Mouse (Mus musculus) forebrain, embryonic 16.5 days (tissue): ENCODE results near the gene Kera. TPM values are rescaled to one million over a fixed set of nuclear protein-coding genes. Genes with fewer than 3 reads are reported as not detected.
A peak's percentile ranks its signal among the peaks of the same experiment; 100 is the strongest.

Experiments
- ATAC-seq: fragments of 200-750 bp; cut with Nextera tagmentation; 2 replicates; pipeline ENCODE4 v1.8.0; 2017; ENCODE audit warnings: mild to moderate bottlenecking, moderate library complexity
- H3K27ac ChIP-seq: fragments of 300-500 bp; sonication (generic); 2 replicates; pipeline ENCODE4 v1.5.1; 2014; ENCODE audit warnings: low read length, control low read depth
- H3K27me3 ChIP-seq: fragments of 300-500 bp; sonication (generic); replicated peaks from 2 replicates; pipeline ENCODE4 v1.6.1; 2014; ENCODE audit warnings: low read length; ENCODE audit not compliant: control insufficient read depth, insufficient read depth
- H3K36me3 ChIP-seq: fragments of 300-500 bp; sonication (generic); 2 replicates; pipeline ENCODE4 v1.6.1; 2014; ENCODE audit not compliant: control insufficient read depth, insufficient read depth
- H3K4me1 ChIP-seq: fragments of 300-500 bp; sonication (generic); replicated peaks from 2 replicates; pipeline ENCODE4 v1.6.1; 2014; ENCODE audit warnings: low read length; ENCODE audit not compliant: control insufficient read depth, insufficient read depth
- H3K4me2 ChIP-seq: fragments of 300-500 bp; sonication (generic); 2 replicates; pipeline ENCODE4 v1.6.1; 2014; ENCODE audit warnings: mild to moderate bottlenecking, low read length, control low read depth
- H3K4me3 ChIP-seq: fragments of 300-500 bp; sonication (generic); replicated peaks from 2 replicates; pipeline ENCODE4 v1.5.1; 2014; ENCODE audit warnings: mild to moderate bottlenecking, low read length, control low read depth
- H3K9ac ChIP-seq: fragments of 300-500 bp; sonication (generic); replicated peaks from 2 replicates; pipeline ENCODE4 v1.6.1; 2014; ENCODE audit warnings: low read depth, low read length, control low read depth
- H3K9me3 ChIP-seq: fragments of 300-500 bp; sonication (generic); 2 replicates; pipeline ENCODE4 v1.6.1; 2016; ENCODE audit warnings: low read length; ENCODE audit not compliant: control insufficient read depth
- WGBS: fragments of 180-500 bp; shearing (Covaris S2); extraction: QIAGEN DNeasy Blood & Tissue Kit; methylation state at CpG from one replicate; pipeline ENCODE4 v1.1.7; 2014; 5-methylcytosine and 5-hydroxymethylcytosine counted together
- polyA plus RNA-seq: library from polyadenylated mRNA; unstranded; fragments of >200 nt; fragmentation: Nextera tagmentation; extraction: Ambion mirVana; gene quantifications from 2 replicates; pipeline ENCODE4 v1.2.1, GENCODE M21; 2015

The Kera gene
- 0.14 TPM in 1 of 2 replicates, not detected in the other for polyA plus RNA-seq

GRCm38 (mm10) chr10:97606579-97606978, at the start of gene Kera:
Gene Kera, plus strand, starts transcription at chr10:97606879.
- 74% methylated on average over 2 of the region's 2 CpGs for WGBS

DNA sequence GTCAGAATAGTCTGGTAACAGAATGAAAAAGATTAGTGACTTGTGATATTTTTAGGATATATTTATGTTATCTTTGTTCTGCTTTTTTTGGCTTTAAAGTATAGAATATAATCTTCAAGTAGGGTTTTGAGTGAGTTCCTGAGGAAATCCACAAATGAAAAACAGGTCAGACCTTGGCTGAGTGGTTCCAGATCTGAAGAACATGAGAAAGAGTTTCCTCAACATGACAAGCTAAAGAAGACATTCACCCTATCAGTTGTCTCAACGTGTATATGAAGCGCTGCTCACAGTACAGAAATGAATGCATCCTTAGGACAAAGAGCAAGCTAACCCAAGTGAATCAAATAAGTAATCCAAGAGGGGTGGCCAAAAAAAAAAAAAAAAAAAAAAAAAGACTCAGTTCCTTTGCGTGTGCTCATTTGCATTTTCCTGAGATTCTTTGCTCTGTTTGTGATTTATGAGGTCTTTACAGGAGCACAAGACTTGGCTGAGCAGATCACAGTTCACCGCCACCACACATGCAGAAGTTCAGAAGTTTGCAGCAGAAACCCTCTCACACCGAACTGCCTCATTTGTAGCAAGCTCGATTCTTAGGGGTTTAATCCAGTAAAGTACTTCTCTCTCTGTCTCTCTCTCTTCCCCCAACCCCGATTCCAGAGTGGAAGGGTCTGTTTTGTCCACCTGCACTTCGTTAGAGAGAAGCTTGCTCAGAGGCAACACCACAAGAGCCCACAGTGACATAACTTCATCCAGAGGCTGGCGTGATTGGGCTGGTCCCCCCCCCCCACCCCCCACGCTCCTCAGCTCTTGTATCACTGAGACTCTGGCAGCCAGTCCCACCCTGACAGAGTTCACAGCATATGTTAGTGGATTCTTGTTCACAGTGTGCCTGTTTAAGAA, 41.5 kb upstream of the Kera start, which contains the start of gene Lum:
Lum (plus strand) TSS at position 172 of the 900 bp plus-strand sequence.
- no peak within 1 kb of the TSS for H3K27ac ChIP-seq
- ATAC-seq, result peak; percentile 72
- peaks cover 3% of the 10 kb centered on the region for H3K4me1 ChIP-seq
- no peak within 1 kb of the TSS for H3K9ac ChIP-seq
- no peaks in the 10 kb centered on the region for H3K9me3 ChIP-seq
- H3K36me3 ChIP-seq, result no peaks in the 10 kb centered on the region
- H3K4me3 ChIP-seq, result no peak within 1 kb of the TSS
- 36% methylated on average over 10 of the region's 10 CpGs for WGBS
- no peaks in the 10 kb centered on the region for H3K27me3 ChIP-seq
- H3K4me2 ChIP-seq, result no peak within 1 kb of the TSS

More at GRCm38 (mm10) chr10:97606579-97606978, at the start of gene Kera:
- no peak for ATAC-seq
- H3K9me3 ChIP-seq, result no peaks in the 10 kb centered on the region
- H3K27ac ChIP-seq, result no peak within 1 kb of the TSS
- H3K4me2 ChIP-seq, result no peak within 1 kb of the TSS
- no peaks in the 10 kb centered on the region for H3K36me3 ChIP-seq
- no peak within 1 kb of the TSS for H3K9ac ChIP-seq
- H3K4me1 ChIP-seq, result no peaks in the 10 kb centered on the region
- no peaks in the 10 kb centered on the region for H3K27me3 ChIP-seq
- no peak within 1 kb of the TSS for H3K4me3 ChIP-seq

DNA sequence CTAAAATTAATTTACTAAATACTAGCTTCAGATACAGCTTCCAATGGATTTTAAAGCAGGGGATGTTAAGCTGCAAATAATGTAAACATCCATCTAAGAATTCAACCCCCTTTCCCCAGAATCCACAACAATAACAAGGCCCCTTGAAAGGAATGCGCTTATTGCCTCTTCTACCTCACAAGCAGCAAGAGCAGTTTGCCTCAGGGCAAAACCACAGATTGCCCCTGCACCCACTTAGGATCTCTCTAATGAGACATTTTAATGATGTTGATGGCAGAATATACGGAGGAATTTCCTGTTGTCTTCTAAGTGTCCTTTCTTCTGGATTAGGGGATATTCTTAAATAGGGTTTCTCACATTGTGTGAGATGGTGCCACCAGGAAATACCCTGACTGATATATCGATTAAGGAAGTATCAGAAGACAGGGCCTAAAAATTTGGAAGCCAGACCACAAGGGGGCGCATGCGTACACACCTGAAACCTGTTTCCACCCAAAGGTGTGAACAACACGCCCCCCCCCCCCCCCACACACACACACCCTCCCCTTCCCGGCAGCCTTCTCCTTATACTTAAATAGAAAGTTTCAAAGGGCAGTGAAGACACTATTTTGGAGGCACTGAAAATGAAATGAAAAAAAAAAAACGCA, 39.1 kb upstream of the Kera start:
- Histone ChIP-seq H3K4me3 (no peak overlapping the region), H3K9ac (no peak overlapping the region), H3K27ac (no peak overlapping the region), H3K4me2 (no peak overlapping the region), H3K36me3 (no peaks in the 10 kb centered on the region), H3K9me3 (no peaks in the 10 kb centered on the region), H3K4me1 (peaks cover 3% of the 10 kb centered on the region), H3K27me3 (no peaks in the 10 kb centered on the region)
- 51% methylated on average over 8 of the region's 8 CpGs for WGBS
- ATAC-seq, result no peak

DNA sequence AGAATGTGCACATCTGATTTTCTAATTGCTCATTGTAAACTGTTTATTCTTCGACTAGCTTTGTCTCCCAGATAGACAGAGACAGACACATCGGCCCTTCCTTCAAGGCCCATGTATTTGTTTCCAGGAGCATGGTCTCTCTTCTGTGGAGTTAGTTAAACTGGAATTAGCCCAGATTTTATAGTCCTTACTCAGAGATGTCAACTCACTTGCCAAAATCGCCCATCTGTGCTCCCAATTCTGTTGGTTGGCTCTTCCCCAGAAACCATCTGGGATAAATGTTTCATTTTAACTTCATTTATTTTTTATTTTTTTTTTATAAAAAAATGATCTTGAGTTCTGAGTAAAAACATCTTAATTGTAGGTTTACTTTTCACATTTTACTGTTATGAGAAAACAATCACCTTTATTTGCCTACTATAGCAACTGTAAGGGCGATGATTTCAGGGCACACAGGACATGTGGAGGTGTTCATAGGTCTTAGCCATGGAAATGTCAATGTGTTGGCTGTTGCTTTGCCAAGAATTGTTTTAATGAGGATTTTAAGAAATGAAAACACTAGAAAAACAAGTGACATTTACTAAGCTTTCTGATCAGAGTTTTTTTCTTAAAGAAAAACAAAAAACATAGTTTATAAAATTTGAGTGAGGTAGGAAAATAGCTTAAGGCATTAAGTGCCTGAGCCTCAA, 24.0 kb upstream of the Kera start:
- H3K4me1 ChIP-seq, result 0 out of 2 replicates have a peak, but pooled peaks cover 2% of the 10 kb centered on the region
- H3K27ac ChIP-seq, result 0 out of 2 replicates have a peak overlapping the region, but pooled peaks have one; percentile 4
- H3K4me3 ChIP-seq, result no peak overlapping the region
- no peaks in the 10 kb centered on the region for H3K27me3 ChIP-seq
- peak; percentile 81 for ATAC-seq
- no peak overlapping the region for H3K9ac ChIP-seq
- no peaks in the 10 kb centered on the region for H3K36me3 ChIP-seq
- WGBS, result 67% methylated on average over 4 of the region's 4 CpGs
- H3K4me2 ChIP-seq, result no peak overlapping the region
- no peaks in the 10 kb centered on the region for H3K9me3 ChIP-seq

GRCm38 (mm10) chr10:97584176-97584575, 22.5 kb upstream of the Kera start:
- Histone ChIP-seq H3K9ac (no peak overlapping the region), H3K27me3 (no peaks in the 10 kb centered on the region), H3K4me1 (0 out of 2 replicates have a peak, but pooled peaks cover 2% of the 10 kb centered on the region), H3K9me3 (no peaks in the 10 kb centered on the region), H3K27ac (no peak overlapping the region), H3K4me2 (no peak overlapping the region), H3K4me3 (no peak overlapping the region), H3K36me3 (no peaks in the 10 kb centered on the region)
- 64% methylated on average over 3 of the region's 3 CpGs for WGBS
- no peak for ATAC-seq

DNA sequence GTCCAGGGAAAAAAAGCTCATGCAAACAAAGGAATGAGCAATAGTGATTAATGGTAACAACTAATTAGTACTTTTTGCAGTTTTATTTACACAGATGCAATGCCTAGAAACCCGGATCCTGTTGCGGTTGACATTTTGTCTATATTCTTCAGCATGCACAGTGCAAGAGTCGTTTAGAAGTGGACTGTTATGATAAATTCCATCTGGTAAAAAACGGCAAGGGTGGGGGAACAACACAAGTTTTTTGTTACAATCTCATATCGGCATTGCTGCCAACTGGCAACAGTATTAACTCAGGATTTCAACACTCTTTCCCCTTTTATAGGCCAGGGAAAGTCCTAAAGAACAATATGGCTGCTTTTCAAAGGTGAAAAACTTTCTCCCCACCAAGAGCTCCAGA, 19.5 kb upstream of the Kera start:
- WGBS, result 64% methylated on average over 5 of the region's 5 CpGs

GRCm38 (mm10) chr10:97589574-97589973, 17.1 kb upstream of the Kera start:
- Histone ChIP-seq H3K9me3 (no peaks in the 10 kb centered on the region), H3K4me2 (no peak overlapping the region), H3K27me3 (no peaks in the 10 kb centered on the region), H3K36me3 (no peaks in the 10 kb centered on the region), H3K4me3 (no peak overlapping the region), H3K4me1 (no peaks in the 10 kb centered on the region), H3K27ac (no peak overlapping the region), H3K9ac (no peak overlapping the region)
- ATAC-seq, result no peak
- 88% methylated on average over 6 of the region's 6 CpGs for WGBS

More for the DNA sequence above, 19.5 kb upstream of the Kera start:
- H3K27me3 ChIP-seq, result no peaks in the 10 kb centered on the region
- H3K4me2 ChIP-seq, result no peak overlapping the region
- no peak overlapping the region for H3K4me3 ChIP-seq
- no peak overlapping the region for H3K27ac ChIP-seq
- H3K36me3 ChIP-seq, result no peaks in the 10 kb centered on the region
- H3K9me3 ChIP-seq, result no peaks in the 10 kb centered on the region
- 0 out of 2 replicates have a peak, but pooled peaks cover 2% of the 10 kb centered on the region for H3K4me1 ChIP-seq
- H3K9ac ChIP-seq, result no peak overlapping the region
- ATAC-seq, result no peak

DNA sequence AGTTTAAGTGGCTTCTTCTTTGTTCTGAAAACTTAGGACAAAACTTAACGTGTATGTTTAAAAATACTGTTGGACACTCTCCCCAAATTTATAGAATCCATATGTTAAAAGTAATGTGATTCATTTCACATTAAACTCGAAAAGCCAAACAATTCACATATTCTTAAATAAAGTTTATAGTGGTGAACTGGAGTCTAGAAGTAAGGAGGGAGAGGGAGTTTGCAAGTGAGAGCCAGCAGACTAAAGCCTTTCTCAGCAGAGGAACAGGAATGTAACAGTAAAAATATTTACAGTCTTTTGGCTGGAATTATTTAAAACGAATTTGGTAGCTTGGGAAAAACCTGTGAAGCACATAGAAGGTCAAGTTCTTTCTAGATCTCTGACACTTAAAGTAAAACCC, 15.6 kb upstream of the Kera start:
- Histone ChIP-seq H3K27me3 (no peaks in the 10 kb centered on the region), H3K4me1 (no peaks in the 10 kb centered on the region), H3K27ac (no peak overlapping the region), H3K4me3 (no peak overlapping the region), H3K9ac (no peak overlapping the region), H3K9me3 (no peaks in the 10 kb centered on the region), H3K4me2 (no peak overlapping the region), H3K36me3 (no peaks in the 10 kb centered on the region)
- ATAC-seq, result no peak
- 67% methylated on average over 3 of the region's 3 CpGs for WGBS

- Histone ChIP-seq H3K4me3 (no peak overlapping the region), H3K27me3 (no peaks in the 10 kb centered on the region), H3K9ac (no peak overlapping the region), H3K36me3 (no peaks in the 10 kb centered on the region), H3K27ac (no peak overlapping the region), H3K4me2 (no peak overlapping the region), H3K4me1 (no peaks in the 10 kb centered on the region), H3K9me3 (no peaks in the 10 kb centered on the region)
- WGBS, result 75% methylated on average over 3 of the region's 3 CpGs
- ATAC-seq, result no peak
Observed at GRCm38 (mm10) chr10:97591685-97592084, 15.0 kb upstream of the Kera start.
